Mouse (Mus musculus): ENCODE measurements around the gene Nos3.

Gene Nos3

DNA sequence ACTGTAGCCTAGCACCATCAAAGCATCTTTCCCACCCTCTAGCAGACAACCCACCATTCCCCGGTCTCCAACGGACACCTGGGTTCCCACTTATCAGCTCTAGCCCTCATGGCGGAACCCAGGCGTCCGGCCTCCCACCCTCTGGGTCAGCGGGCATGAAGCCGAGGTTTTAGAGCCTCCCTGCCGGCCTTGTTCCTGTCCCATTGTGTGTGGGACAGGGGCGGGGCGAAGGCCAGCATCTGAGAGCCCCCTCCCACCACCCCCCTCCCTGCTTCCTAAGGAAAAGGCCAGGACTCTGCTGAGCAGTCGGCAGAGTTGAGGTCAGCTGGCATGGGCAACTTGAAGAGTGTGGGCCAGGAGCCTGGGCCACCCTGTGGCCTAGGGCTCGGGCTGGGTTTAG lies at the start of gene Nos3:
Nos3 (plus strand) TSS at position 303 of the 400 bp plus-strand sequence.
- DNase-seq, result no peak

DNA sequence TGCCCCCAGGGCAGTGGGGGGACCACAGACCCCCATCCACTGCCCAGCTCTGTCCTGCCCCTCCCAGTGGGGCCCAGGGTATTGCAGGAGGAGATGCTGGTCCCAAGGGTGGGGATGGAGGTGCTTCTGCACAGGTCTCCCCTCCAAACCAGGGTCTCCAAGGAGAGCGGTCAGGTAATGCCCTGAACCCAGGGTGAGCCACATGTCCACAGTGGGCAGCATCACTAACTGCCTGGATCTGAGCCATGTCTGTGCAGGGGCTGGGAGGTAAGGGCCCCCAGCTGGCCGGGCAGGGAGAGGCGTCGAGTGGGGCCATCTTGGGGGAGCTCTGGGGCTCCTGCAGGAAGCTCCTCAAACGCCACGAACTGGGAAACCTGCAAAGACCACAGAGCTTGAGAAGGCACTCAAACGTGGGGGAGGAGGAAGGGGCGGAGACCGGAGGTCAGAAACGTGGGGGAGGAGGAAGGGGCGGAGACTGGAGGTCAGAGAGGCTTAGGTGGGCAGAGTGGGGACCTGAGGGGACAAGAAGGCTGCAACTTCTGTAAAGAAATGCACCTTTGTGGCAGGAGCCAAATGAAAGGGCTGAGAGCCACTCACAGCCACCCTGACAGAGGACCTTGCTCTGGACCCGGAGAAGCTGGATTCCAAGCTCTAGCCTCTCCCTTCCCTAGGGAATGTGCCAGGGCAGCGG lies 44.7 kb upstream of the Nos3 start:
- DNase-seq, result peak; percentile 59

DNA sequence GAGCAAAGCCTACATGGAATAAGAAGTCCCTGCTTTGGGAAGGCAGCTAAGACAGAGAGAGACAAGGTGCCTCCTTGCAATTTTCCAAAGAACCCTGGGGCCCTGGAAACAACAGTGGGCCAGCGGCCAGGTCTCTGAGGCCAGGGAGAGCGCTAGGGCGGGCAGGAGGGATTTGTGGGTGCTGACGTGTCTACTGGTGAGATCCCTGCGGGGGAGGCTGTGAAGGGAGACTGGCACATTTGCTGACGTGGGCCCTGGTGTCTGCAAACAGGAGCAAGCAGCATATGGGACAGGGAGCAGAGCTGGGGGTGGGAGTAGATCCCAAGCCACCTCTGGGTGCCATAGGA lies 44.2 kb upstream of the Nos3 start:
- DNase-seq, result peak; percentile 45

DNA sequence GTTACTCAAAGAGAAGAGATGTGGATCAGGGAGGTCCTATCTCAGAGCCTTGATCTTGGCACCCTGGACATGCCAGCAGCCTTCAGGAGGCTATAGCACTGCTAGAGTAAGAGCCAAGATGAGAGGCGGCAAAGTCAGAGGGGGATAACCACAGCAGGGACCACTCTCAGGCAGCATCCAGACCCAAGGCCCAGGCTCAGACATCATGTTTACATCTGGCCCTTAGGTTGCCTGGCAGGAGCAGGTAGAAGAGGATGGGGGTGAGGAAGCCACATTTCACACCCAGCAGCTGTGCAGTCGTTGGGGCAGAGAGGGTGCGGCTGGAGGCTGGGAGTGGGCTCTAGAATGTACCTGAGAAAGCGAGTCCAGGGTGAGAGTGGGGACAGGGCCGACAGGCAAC lies 43.7 kb upstream of the Nos3 start:
- no peak for DNase-seq

DNA sequence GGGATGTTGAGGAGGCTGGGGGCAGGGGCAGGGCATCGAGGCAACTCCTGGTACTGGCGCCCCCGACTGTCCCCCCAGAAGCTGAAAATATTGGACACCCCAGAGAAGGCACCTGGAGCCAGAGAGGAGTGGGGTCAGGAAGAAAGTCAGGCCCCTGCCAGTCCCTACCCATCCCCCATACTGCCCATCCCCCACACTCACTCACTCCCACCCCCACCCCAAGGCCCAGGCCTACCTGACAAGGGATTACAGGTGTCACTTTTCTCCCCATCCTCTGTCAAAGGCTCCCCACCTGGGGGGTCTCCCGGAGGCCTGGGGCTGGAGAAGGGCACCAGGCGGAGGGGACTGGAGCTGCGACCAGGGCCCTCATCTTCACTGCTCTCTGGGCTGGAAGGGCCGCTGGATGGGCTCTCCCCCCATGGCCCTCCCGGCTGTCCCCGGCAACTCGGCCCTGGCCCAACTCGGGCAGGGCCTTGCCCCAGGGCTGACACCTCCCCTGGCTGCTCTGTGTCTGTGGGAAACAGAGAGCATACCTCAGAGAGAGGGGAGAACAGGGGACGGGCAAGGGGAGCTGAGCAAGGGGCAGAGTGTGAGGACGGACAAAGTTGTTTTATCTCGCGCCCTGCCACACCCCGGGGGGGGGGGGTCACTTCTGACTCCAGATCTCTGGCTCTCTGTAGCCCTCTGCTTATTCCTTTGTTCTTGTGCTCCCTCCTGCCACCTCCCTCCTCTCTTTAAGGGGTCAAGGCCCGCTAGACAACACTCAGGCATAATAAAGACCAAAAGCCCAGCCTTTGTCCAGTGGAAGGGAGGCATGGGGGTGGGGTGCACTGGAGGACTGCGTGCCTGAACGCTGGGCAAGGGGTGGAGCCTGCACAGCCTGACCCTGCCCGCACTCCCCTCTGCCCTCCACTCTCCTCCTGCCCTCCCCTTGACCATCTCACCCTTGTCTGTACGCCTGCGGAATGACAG lies 42.6 kb upstream of the Nos3 start:
- DNase-seq, result peak; percentile 83

DNA sequence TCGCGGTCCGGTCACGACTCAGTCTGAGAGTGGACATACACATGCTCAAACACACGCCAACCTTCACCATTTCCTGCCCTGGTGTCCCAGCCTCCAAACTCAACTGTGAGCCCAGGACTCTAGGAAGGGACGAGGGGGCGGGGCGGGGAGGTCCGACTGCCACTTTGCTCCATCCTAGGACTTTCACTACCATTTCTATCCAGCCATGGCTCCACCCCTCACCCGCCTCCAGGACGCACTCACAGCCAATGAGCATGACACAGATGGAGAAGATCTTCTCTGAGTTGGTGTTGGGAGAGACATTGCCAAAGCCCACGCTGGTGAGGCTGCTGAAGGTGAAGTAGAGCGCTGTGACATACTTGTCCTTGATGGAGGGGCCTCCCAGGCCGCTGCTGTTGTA lies 39.4 kb upstream of the Nos3 start:
- DNase-seq, result no peak

DNA sequence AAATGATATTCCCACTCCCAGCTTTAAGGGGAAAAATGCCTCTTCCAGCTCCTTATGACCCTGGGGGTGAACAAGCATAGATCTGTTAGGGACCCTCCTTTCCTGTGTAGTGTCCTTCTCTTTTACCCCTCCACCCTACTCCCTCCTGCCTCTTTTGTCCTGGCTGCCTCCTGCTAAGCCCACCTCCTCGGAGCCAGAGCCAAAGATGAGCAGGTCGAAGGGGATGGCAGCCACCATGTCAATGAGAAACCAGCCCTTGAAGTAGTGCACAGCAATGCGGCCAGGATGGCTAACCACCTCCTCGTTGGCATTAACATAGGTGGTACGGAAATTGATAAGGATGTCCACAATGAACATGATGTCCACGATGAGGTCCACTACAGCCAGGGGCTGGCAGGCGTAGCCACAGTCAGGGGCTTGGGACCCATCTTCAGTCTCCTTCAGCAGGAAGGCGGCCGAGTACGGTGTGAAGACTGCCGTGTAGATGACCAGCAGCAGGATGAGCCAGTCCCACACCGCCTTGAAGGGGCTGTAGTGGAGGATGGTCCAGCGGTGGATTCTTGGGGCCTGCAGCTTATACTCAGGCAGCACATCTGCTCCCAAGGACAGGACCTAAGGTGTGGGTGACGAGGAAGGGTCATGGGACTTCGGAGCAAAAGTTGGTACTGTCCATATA lies 38.3 kb upstream of the Nos3 start:
- no peak for DNase-seq

DNA sequence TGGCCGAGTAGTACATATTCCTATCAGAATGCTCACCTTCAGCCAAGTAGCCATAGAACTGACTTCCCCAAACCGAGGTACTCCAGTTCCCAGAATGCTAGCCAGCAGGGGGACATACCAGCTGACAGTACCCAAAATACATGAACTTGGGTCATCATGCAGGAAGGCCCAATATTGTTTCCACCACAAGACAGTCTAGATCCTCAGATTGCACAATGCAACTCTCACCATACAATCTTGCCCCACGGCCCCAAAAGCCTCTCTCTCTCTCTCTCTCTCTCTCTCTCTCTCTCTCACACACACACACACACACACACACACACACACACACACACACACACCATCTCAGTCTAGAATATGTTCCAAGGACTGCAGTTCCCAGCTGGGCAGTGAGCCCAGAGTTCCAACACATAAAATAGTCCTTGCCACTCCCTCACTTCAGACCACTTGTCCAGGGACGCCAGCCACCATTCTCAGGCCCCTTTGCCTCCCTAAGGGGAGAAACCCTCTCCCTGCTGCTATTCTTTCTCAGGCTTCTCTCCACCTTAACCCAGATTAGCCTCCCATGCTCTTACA lies 37.7 kb upstream of the Nos3 start:
- no peak for DNase-seq

DNA sequence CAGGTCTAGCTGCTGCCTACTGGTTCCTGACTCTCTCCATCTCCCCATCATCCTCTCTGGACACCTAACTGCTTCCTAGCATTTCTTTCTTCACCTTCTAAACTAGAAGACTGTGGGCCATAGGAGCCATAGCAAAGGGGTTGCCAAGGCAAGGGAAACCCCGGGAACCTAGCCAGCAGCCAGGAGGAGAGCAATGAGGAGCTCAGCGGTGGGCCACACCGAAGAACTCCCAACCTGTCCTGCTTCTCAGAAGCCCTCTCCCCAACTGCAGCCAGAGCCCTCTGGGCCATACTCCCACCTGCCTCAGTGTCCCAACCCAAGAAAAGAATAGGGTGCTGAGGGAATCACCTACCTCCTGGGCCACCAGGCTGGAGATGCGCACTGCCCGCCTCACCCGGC lies 35.8 kb upstream of the Nos3 start:
- DNase-seq, result no peak

DNA sequence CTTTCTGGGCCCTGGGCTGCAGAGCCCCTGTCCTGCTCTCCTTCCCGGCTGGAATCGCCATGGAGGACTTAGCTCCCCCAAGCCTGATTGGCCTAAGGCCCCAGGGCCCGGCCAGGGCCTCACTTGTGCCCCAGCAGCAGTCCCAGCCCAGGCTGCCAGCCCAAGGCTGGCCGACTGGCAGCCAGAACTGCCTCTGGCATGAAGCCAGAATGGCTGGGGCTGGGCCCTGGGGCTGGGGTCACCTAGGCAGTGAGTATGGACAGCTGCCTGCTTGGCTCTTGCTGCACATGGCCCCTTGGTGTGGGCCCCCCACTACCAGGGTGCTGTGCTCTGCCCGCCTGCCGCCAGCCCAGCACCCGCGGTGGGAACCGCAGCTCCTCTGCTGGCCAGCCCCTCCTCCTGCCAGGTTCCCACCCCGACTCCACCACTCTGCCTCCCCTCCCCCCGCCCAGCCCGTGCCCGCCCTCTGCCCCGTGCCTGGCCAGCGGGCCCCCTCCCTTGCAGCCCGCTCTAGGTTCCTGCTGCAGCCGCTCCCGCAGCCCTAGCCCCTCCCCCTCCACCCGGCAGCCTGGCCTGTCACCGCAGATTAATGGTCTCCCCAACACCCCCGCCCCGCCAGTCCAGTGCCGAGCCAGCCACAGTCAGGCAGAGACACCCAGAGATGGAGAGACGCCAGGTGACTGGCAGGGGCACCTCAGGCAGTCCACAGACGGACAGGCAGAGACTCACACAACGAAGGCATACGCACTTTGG lies 35.2 kb upstream of the Nos3 start:
- peak; percentile 91 for DNase-seq

DNA sequence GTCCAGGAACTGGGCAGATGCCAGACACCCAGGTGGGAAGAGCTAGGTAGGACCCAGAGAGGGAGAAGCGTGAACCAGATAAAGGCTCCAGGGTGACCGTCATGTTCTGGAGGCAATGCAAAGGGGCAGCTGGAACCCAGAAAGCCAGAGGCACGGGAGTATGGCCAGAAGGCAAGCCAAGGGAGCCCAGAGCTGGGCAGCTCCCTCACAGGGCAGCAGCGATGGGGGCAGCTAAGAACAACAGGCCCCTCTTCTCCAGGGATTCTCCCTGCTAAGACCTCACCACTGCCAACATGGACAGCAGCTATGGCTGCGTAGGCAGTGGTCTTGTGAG lies 34.7 kb upstream of the Nos3 start:
- no peak for DNase-seq

DNA sequence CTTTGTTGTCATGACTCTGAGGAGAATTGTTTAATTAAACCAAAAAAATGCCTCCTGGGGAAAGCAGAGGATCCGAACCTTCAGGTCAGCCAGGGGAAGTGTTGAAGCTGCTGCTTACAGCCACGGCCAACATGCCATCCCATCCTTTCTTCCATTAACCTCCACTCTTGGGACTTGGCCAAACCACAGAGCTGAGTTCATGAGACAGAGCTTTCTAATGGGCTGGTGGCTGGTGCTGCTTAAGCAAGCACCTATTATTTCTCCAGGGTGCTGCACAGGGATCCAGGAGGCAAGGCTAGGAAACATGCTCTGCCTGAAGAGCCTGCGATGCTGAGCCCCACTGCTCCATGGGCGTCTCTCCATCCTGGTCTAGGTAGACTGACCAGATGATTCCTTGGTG lies 32.2 kb upstream of the Nos3 start:
- no peak for DNase-seq

DNA sequence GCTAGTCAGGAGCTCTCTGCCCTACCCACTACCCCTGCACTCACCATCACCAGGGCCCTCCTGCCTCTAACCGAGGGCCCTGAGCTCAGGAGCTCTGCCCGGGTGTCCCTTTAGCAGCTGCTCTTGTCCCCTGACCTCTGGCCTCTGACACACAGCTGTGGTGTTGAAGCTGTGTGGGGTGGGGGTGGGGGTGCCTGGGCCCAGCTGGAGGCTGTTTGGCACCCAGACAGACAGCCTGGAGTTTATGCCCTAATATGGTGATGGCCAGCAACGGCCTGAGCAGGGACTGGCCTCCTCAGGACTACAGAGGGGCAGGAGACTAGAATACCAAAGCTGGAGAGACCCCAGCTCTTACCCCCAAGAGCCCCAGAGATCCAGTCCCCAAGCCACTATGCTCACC lies 29.9 kb upstream of the Nos3 start:
- no peak for DNase-seq

DNA sequence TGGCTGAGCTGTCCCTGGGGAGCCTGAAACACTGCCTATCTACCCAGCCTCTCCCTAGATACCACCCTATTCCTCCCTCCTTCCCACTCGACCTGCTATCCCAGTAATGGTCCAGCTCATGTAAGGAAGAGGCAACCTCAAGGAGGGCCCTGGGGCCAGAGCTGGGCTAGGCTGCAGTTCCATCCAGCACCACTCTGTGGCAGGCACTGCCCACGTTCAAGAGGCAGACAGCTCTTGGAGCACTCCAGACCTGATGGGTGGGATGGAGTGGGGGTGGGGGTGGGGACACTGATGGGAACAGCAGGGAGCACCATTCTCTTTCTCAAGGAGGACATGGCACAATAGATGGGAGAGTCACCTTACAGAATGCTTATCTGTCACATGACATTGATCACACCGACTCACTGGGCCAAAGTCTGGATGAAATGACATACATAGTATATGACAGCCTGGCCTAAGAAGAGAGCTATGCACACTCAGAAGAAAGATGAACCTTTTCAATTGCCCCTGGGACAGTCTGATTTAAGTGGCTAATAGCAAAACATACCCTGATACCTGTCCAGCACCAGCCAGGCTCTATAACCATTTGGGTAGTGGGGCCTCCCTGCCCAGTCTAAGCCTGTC lies 28.6 kb upstream of the Nos3 start:
- DNase-seq, result peak; percentile 75

DNA sequence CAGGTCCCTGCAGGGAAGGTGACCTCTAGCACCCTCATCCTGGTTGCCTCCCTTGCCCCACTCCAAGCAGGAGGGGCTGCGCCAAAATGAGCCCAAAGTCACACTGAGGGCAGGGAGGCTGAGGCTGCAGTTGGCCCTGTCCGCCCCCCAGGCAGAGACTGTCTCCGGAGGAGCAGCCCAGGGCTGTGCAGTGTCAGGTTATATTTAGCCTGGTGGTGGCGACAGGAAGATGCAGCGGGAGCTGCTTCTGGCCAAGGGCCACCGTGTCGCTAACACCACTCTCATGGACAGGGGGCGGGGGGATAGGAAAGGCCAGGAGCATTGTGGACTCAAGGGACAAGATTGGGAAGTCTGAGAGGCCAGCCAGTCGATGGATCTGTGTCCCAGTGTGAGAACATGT lies 27.2 kb upstream of the Nos3 start:
- DNase-seq, result no peak

DNA sequence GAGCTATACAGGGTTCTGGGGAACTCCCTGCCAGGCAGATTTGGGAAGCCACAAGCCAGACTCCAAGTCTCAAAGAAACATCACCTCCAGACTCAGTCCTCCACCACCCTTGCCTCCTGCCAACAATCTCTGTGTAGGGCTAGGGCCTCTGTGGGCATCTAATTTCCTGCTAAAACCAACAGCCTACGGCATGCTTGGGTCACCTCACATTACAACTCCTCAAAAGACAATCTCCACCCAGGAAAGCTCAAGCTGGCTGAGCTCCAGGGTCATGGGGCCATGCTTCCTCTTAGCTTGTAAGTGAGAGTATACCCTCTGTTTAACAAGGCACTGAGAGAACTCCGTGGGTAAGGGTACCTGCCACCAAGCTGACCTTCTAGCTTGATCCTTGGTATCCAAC lies 26.8 kb upstream of the Nos3 start:
- no peak for DNase-seq

DNA sequence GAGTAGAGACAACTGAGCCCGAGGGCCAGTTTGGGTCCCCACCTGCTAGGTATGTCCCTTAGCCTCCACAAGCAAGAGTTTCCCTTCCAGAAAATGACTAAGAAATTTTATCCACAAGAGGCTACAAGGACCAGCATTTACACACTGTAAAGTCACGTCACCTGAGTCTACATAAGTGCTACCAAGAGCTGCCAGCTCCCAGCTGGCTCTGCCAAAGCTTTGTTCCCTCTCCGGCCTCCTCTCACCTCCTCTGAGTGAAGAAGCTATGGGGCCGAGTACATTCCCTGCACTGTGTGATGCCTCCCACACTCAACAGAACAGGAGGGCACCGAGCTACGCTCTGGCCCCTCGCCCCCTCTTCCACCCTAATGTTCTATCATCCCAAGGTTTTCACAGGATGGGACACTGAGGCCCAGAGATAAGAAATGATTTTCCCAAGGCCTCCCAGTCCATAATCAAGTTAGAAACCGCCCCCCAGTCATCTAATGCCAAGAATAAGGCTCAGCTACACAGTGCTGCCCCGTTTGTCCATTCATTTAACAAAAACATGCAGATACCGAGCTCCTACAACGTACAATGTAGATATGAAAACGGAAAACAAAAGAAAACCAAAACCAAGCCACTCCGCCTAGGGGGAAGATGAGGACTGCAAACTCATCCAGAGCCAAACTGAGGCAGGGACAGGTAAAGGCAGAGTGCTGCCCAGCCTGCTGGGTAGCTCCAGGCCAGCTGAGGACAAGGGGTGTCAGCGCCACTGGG lies 22.2 kb upstream of the Nos3 start:
- DNase-seq, result no peak

DNA sequence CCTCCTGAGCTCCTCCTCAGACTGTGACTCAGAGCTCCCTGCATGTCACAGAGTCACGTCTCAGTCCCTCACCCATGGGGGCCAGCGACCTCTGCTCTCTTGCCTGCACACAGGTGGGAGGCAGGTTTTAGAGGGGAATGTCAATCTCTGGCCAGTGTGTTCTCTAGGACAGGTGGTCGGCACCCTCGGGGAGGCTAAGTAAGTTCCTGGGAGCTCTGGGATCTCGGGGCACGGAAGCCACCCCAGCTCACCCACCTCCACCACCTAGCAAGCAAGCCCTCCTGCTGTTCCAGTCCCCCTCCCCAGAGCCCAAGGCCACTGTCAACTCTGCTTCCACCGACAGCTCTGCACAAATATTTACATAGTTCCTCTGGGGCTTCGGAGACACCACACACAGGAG lies 21.6 kb upstream of the Nos3 start:
- DNase-seq, result no peak

DNA sequence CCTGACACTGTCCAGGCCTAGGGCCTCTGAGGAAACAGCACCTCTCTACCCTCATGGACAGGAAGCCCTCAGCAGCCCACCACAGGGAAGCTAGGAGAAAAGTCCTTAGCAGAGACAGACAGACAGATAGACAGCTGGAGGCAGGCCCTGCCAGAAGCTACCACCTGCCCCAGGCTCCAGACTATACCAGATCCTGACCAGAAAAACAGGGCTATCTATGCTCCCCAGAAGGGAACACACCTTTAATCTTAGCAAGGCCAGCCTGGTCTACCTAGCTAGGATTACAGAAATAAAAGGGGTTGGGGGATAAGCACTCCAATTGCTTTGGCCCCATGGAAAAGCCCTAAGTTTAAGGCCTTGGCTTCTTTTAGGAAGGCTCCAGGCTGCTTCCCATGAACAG lies 21.2 kb upstream of the Nos3 start:
- no peak for DNase-seq

DNA sequence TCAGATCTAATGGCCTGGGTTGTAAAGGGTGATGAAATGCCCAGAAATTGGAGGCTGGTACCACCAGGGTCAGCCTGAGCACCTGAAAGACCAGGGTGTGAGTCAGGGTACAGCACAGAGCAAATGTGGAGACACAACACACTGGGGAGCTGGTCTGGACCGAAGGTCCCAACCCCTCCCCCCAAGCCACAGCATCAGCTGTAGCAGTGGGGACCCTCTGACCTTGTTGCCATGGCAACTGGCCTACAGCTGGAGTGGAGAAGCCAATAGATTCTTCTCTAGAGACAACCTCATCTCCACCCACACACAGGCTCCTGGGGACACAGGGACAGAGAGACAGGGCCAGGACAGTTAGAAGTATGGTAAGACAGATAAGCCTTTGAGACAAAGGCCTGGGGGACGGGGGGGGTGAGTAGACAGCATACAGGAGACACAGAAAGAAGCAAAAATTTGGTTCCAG lies 20.6 kb upstream of the Nos3 start:
- peak; percentile 88 for DNase-seq

DNA sequence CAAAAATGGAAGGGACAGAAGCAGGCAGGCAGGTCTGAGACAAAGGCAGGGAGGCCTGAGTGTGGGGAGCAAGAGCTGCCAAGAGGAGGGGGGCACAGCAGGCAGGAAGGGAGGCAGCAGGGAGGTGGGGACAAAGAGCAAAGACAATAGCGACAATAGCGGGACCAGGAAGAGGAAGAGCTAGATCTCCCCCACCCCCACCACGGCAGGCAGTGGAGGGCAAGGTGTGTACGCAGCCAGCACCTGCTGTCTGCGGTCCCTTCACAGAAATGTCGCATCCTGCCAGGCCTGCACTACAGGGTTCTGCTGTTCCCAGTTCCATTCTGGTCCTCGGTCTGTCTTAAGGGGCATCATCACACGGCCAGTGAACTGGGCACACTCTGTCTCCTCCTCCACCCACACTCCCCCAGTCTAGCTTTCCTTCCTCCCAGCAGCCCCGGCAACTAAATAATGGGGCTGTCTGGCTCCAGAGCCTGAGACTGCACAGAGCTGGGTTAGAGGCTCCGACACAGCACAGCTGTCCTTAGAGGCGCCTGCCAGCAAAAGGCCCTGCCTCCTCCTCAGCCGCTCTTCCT lies 20.0 kb upstream of the Nos3 start:
- DNase-seq, result peak; percentile 58
